Mouse (Mus musculus) liver, embryonic 13.5 days (tissue): Measurements from ENCODE around the gene Cdh1. TPM values are rescaled to one million over a fixed set of nuclear protein-coding genes. Genes with fewer than 3 reads are reported as not detected.
"Not testable (repeated sequence)": the region's sequence is repeated elsewhere in the genome, so short reads cannot be mapped to it uniquely, and the experiment has no call there.

Source experiments
- ATAC-seq: fragments of 200-750 bp; cut with Nextera tagmentation; 2 replicates; pipeline ENCODE4 v1.8.0; 2017; ENCODE audit warnings: low read depth, mild to moderate bottlenecking, moderate number of reproducible peaks, moderate library complexity
- DNase-seq: peaks from one replicate; pipeline ENCODE4 v3.0.0; 2022
- H3K27ac ChIP-seq: fragments of 300-500 bp; sonication (generic); 2 replicates; pipeline ENCODE4 v1.5.1; 2015; ENCODE audit warnings: moderate library complexity, mild to moderate bottlenecking, inconsistent platforms
- H3K27me3 ChIP-seq: fragments of 300-500 bp; sonication (generic); 2 replicates; pipeline ENCODE4 v1.6.1; 2015; ENCODE audit warnings: mild to moderate bottlenecking, inconsistent platforms
- H3K36me3 ChIP-seq: fragments of 300-500 bp; sonication (generic); 2 replicates; pipeline ENCODE4 v1.6.1; 2015; ENCODE audit warnings: mild to moderate bottlenecking, inconsistent platforms
- H3K4me1 ChIP-seq: fragments of 300-500 bp; sonication (generic); replicated peaks from 2 replicates; pipeline ENCODE4 v1.6.1; 2015; ENCODE audit warnings: inconsistent platforms
- H3K4me2 ChIP-seq: fragments of 300-500 bp; sonication (generic); 2 replicates; pipeline ENCODE4 v1.6.1; 2015; ENCODE audit warnings: inconsistent platforms, mild to moderate bottlenecking, moderate library complexity
- H3K4me3 ChIP-seq: fragments of 300-500 bp; sonication (generic); replicated peaks from 2 replicates; pipeline ENCODE4 v1.5.1; 2015; ENCODE audit warnings: mild to moderate bottlenecking, inconsistent platforms
- H3K9ac ChIP-seq: fragments of 300-500 bp; sonication (generic); 2 replicates; pipeline ENCODE4 v1.6.1; 2015; ENCODE audit warnings: mild to moderate bottlenecking, inconsistent platforms
- H3K9me3 ChIP-seq: fragments of 300-500 bp; sonication (generic); replicated peaks from 2 replicates; pipeline ENCODE4 v1.6.1; 2016; ENCODE audit warnings: inconsistent platforms
- WGBS: fragments of 180-500 bp; shearing (Covaris S2); methylation state at CpG from one replicate; pipeline ENCODE4 v1.1.7; 2015; ENCODE audit not compliant: insufficient replicate concordance; 5-methylcytosine and 5-hydroxymethylcytosine counted together
- polyA plus RNA-seq: library from polyadenylated mRNA; unstranded; fragments of >200 nt; fragmentation: Nextera tagmentation; extraction: Ambion mirVana; gene quantifications from 2 replicates; pipeline ENCODE4 v1.2.1, GENCODE M21; 2015

The Cdh1 gene
- 12.1 and 17.3 TPM in 2 replicates for polyA plus RNA-seq

- peaks cover 71% of the 10 kb centered on the region for H3K27me3 ChIP-seq
- H3K4me3 ChIP-seq, result peak within 1 kb of the TSS; percentile 56
- ATAC-seq, result no peak
- 2% methylated on average over 53 of the region's 53 CpGs for WGBS
- peak within 1 kb of the TSS; percentile 56 for H3K4me2 ChIP-seq
- no peaks in the 10 kb centered on the region for H3K36me3 ChIP-seq
- H3K9me3 ChIP-seq, result no peaks in the 10 kb centered on the region
- H3K4me1 ChIP-seq, result 0 out of 2 replicates have a peak, but pooled peaks cover 6% of the 10 kb centered on the region
- peak within 1 kb of the TSS; percentile 63 for H3K9ac ChIP-seq
- no peak for DNase-seq
- no peak within 1 kb of the TSS for H3K27ac ChIP-seq
These were observed at the start of gene Cdh1 for GRCm38 (mm10) chr8:106603131-106603819. Gene Cdh1, plus strand, starts transcription at chr8:106603351.

- 77% methylated on average over 5 of the region's 5 CpGs for WGBS
- H3K9me3 ChIP-seq, result no peaks in the 10 kb centered on the region
- no peaks in the 10 kb centered on the region for H3K4me1 ChIP-seq
- H3K4me2 ChIP-seq, result no peak overlapping the region
- no peak for DNase-seq
- ATAC-seq, result no peak
- H3K27ac ChIP-seq, result no peak overlapping the region
- no peaks in the 10 kb centered on the region for H3K36me3 ChIP-seq
- H3K9ac ChIP-seq, result no peak overlapping the region
- no peak overlapping the region for H3K4me3 ChIP-seq
- no peaks in the 10 kb centered on the region for H3K27me3 ChIP-seq
These were observed 49.1 kb upstream of the Cdh1 start for GRCm38 (mm10) chr8:106554011-106554410.

GRCm38 (mm10) chr8:106556068-106556645, 47.0 kb upstream of the Cdh1 start:
- Histone ChIP-seq H3K27ac (no peak overlapping the region), H3K4me3 (no peak overlapping the region), H3K9ac (no peak overlapping the region), H3K9me3 (no peaks in the 10 kb centered on the region), H3K4me2 (no peak overlapping the region), H3K36me3 (no peaks in the 10 kb centered on the region), H3K27me3 (no peaks in the 10 kb centered on the region), H3K4me1 (peaks cover 1% of the 10 kb centered on the region; the same call in 1 of the 2 replicates)
- ATAC-seq (no peak), DNase-seq (no peak)
- WGBS, result 17% methylated on average over 6 of the region's 7 CpGs

GRCm38 (mm10) chr8:106559844-106560243, 43.3 kb upstream of the Cdh1 start:
- Histone ChIP-seq H3K36me3 (no peaks in the 10 kb centered on the region), H3K4me2 (no peak overlapping the region), H3K4me3 (no peak overlapping the region), H3K4me1 (peaks cover 3% of the 10 kb centered on the region; the same call in 1 of the 2 replicates), H3K27ac (no peak overlapping the region), H3K27me3 (no peaks in the 10 kb centered on the region), H3K9me3 (no peaks in the 10 kb centered on the region), H3K9ac (no peak overlapping the region)
- DNase-seq (no peak), ATAC-seq (0 out of 2 replicates have a peak, but pooled peaks have one; percentile 31)
- WGBS, result 38% methylated on average over 9 of the region's 9 CpGs

GRCm38 (mm10) chr8:106561097-106561865, 41.9 kb upstream of the Cdh1 start:
- no peak overlapping the region for H3K27ac ChIP-seq
- DNase-seq (peak; percentile 23), ATAC-seq (no peak)
- H3K4me2 ChIP-seq, result no peak overlapping the region
- no peaks in the 10 kb centered on the region for H3K36me3 ChIP-seq
- no peaks in the 10 kb centered on the region for H3K9me3 ChIP-seq
- H3K4me3 ChIP-seq, result no peak overlapping the region
- peaks cover 3% of the 10 kb centered on the region; the same call in 1 of the 2 replicates for H3K4me1 ChIP-seq
- no peaks in the 10 kb centered on the region for H3K27me3 ChIP-seq
- WGBS, result 21% methylated on average over 21 of the region's 21 CpGs
- no peak overlapping the region for H3K9ac ChIP-seq

GRCm38 (mm10) chr8:106563691-106564182, 39.4 kb upstream of the Cdh1 start:
- ATAC-seq, result no peak
- Histone ChIP-seq H3K4me3 (no peak overlapping the region), H3K27ac (no peak overlapping the region), H3K9me3 (no peaks in the 10 kb centered on the region), H3K27me3 (no peaks in the 10 kb centered on the region), H3K4me2 (no peak overlapping the region), H3K4me1 (peaks cover 3% of the 10 kb centered on the region; the same call in 1 of the 2 replicates), H3K36me3 (no peaks in the 10 kb centered on the region), H3K9ac (no peak overlapping the region)
- no peak for DNase-seq
- 57% methylated on average over 3 of the region's 3 CpGs for WGBS

GRCm38 (mm10) chr8:106569006-106569405, 34.1 kb upstream of the Cdh1 start:
- no peaks in the 10 kb centered on the region for H3K27me3 ChIP-seq
- no peak for ATAC-seq
- H3K4me1 ChIP-seq, result no peaks in the 10 kb centered on the region
- no peak overlapping the region for H3K9ac ChIP-seq
- 59% methylated on average over 7 of the region's 7 CpGs for WGBS
- no peak overlapping the region for H3K4me3 ChIP-seq
- H3K4me2 ChIP-seq, result no peak overlapping the region
- no peaks in the 10 kb centered on the region for H3K36me3 ChIP-seq
- no peak overlapping the region for H3K27ac ChIP-seq
- H3K9me3 ChIP-seq, result no peaks in the 10 kb centered on the region
- DNase-seq, result no peak

- WGBS, result 57% methylated on average over 4 of the region's 4 CpGs
- Histone ChIP-seq H3K4me2 (no peak overlapping the region), H3K27ac (no peak overlapping the region), H3K27me3 (no peaks in the 10 kb centered on the region), H3K9me3 (no peaks in the 10 kb centered on the region), H3K4me1 (no peaks in the 10 kb centered on the region), H3K9ac (no peak overlapping the region), H3K36me3 (no peaks in the 10 kb centered on the region), H3K4me3 (no peak overlapping the region)
- DNase-seq (no peak), ATAC-seq (no peak)
These were observed 32.8 kb upstream of the Cdh1 start for GRCm38 (mm10) chr8:106570386-106570785.

- WGBS, result 51% methylated on average over 5 of the region's 5 CpGs
- Histone ChIP-seq H3K27me3 (no peaks in the 10 kb centered on the region), H3K9ac (no peak overlapping the region), H3K27ac (no peak overlapping the region), H3K4me2 (no peak overlapping the region), H3K4me1 (no peaks in the 10 kb centered on the region), H3K4me3 (no peak overlapping the region), H3K36me3 (no peaks in the 10 kb centered on the region), H3K9me3 (no peaks in the 10 kb centered on the region)
- DNase-seq, result no peak
- no peak for ATAC-seq
These were observed 31.5 kb upstream of the Cdh1 start for GRCm38 (mm10) chr8:106571551-106572172.

- WGBS, result 48% methylated on average over 1 of the region's 1 CpGs
- not testable (repeated sequence) for H3K27ac ChIP-seq, H3K9me3 ChIP-seq, H3K9ac ChIP-seq, H3K4me3 ChIP-seq, H3K4me2 ChIP-seq, H3K36me3 ChIP-seq, H3K4me1 ChIP-seq, DNase-seq, ATAC-seq, H3K27me3 ChIP-seq
These were observed 31.0 kb upstream of the Cdh1 start for GRCm38 (mm10) chr8:106572175-106572574.

GRCm38 (mm10) chr8:106573168-106573567, 30.0 kb upstream of the Cdh1 start, which contains the start of gene Gm10073:
Gene Gm10073, minus strand, starts transcription at chr8:106573461.
- not testable (repeated sequence) for H3K27ac ChIP-seq, H3K4me3 ChIP-seq, H3K36me3 ChIP-seq, H3K9me3 ChIP-seq, H3K9ac ChIP-seq, H3K4me2 ChIP-seq, H3K4me1 ChIP-seq, H3K27me3 ChIP-seq, ATAC-seq, DNase-seq
- 33% methylated on average over 20 of the region's 20 CpGs for WGBS
